Mouse (Mus musculus): ENCODE data around the gene Sesn2.
"Not testable (repeated sequence)": the region's sequence is repeated elsewhere in the genome, so short reads cannot be mapped to it uniquely, and the experiment has no call there.

Sesn2 gene

GRCm38 (mm10) chr4:132510352-132510798, at the start of gene Sesn2:
Gene Sesn2, minus strand, starts transcription at chr4:132510501.
- DNase-seq (ENCODE audit: low read depth): peak; percentile 96

GRCm38 (mm10) chr4:132555550-132555949, 45.2 kb upstream of the Sesn2 start:
- not testable (repeated sequence) for DNase-seq (ENCODE audit: low read depth)

GRCm38 (mm10) chr4:132554653-132555052, 44.4 kb upstream of the Sesn2 start:
- no peak for DNase-seq (ENCODE audit: low read depth)

GRCm38 (mm10) chr4:132554221-132554620, 43.9 kb upstream of the Sesn2 start:
- no peak for DNase-seq (ENCODE audit: low read depth)

- peak; percentile 31 for DNase-seq (ENCODE audit: low read depth)
Observed at GRCm38 (mm10) chr4:132545851-132546250, 35.5 kb upstream of the Sesn2 start.

GRCm38 (mm10) chr4:132542724-132543123, 32.4 kb upstream of the Sesn2 start:
- DNase-seq (ENCODE audit: low read depth): peak; percentile 67

GRCm38 (mm10) chr4:132541413-132541812, 31.1 kb upstream of the Sesn2 start:
- no peak for DNase-seq (ENCODE audit: low read depth)

- no peak for DNase-seq (ENCODE audit: low read depth)
Observed at GRCm38 (mm10) chr4:132539481-132539880, 29.2 kb upstream of the Sesn2 start.

GRCm38 (mm10) chr4:132535406-132536121, 25.3 kb upstream of the Sesn2 start, which contains the start of gene Dnajc8:
Gene Dnajc8, plus strand, starts transcription at chr4:132535550.
- DNase-seq (ENCODE audit: low read depth): peak; percentile 78

GRCm38 (mm10) chr4:132532981-132533916, 22.9 kb upstream of the Sesn2 start, which contains the start of gene Atpif1:
Gene Atpif1, minus strand, starts transcription at chr4:132533659.
- DNase-seq (ENCODE audit: low read depth): peak; percentile 81

GRCm38 (mm10) chr4:132532496-132532895, 22.2 kb upstream of the Sesn2 start:
- no peak for DNase-seq (ENCODE audit: low read depth)

GRCm38 (mm10) chr4:132530033-132530804, 19.9 kb upstream of the Sesn2 start:
- no peak for DNase-seq (ENCODE audit: low read depth)

- no peak for DNase-seq (ENCODE audit: low read depth)
Observed at GRCm38 (mm10) chr4:132529344-132529743, 19.0 kb upstream of the Sesn2 start.

- no peak for DNase-seq (ENCODE audit: low read depth)
Observed at GRCm38 (mm10) chr4:132527917-132528522, 17.7 kb upstream of the Sesn2 start.

- DNase-seq (ENCODE audit: low read depth): no peak
Observed at GRCm38 (mm10) chr4:132526678-132527077, 16.4 kb upstream of the Sesn2 start.

GRCm38 (mm10) chr4:132524808-132525207, 14.5 kb upstream of the Sesn2 start:
- DNase-seq (ENCODE audit: low read depth): peak; percentile 23

- no peak for DNase-seq (ENCODE audit: low read depth)
Observed at GRCm38 (mm10) chr4:132524321-132524741, 14.0 kb upstream of the Sesn2 start.

GRCm38 (mm10) chr4:132519188-132519587, 8.9 kb upstream of the Sesn2 start:
- DNase-seq (ENCODE audit: low read depth): no peak

- DNase-seq (ENCODE audit: low read depth): no peak
Observed at GRCm38 (mm10) chr4:132518066-132518465, 7.8 kb upstream of the Sesn2 start.

- peak; percentile 97 for DNase-seq (ENCODE audit: low read depth)
Observed at GRCm38 (mm10) chr4:132515369-132516155, 5.3 kb upstream of the Sesn2 start.

Measured in fibroblast of lung, adult 2 months (primary cell).